Mouse (Mus musculus): ENCODE measurements at regions not wholly inside any gene's neighbourhood (a gene's known extent, or its start where the extent isn't known, plus 50 kb on each side); places are given as distances from the start of the nearest gene placed in this dataset.

- no peak for TF ChIP-seq EP300 (IDR thresholded peaks at IDR 0.05; ENCODE audit: low read depth)
- no peak for TF ChIP-seq CTCF (IDR thresholded peaks at IDR 0.05; ENCODE audit: low read depth)
Observed at GRCm38 (mm10) chr4:64599222-64599621, 524.8 kb upstream of the Pappa start.
